Mouse (Mus musculus) T-helper 17 cell (primary cell): ENCODE results near the gene Smpd2.

ENCODE experiments used
- in situ Hi-C, 2 experiments: fragments of 300-600 bp; cut with MboI, MseI; formaldehyde crosslinking; loops; 1 replicate in 1 of 2; 2 replicates in 1 of 2; pipeline ENCODE4 v1.15.1; 2025; ENCODE audit warnings: high pct_unique_total_duplicates in 2 of 2

The Smpd2 gene

GRCm38 (mm10) chr10:41489708-41490517 lies at the start of gene Smpd2, which contains the start of gene Ppil6:
Gene Smpd2, minus strand, starts transcription at chr10:41490369.
Gene Ppil6, plus strand, starts transcription at chr10:41490439.
- in situ Hi-C loops, result loop anchor here (5.0 to 10.0 kb wide), 3 partner anchors 43 to 1185 kb away; partner anchors contain the start of genes Ak9 (in 1 of the 2) and Fig4 (in 1 of the 2)

- in situ Hi-C loops, result no loop called here
These were observed 48.8 kb upstream of the Smpd2 start for GRCm38 (mm10) chr10:41538986-41539385.

- in situ Hi-C loops, result no loop called here
These were observed 47.8 kb upstream of the Smpd2 start for GRCm38 (mm10) chr10:41537983-41538330.

GRCm38 (mm10) chr10:41537226-41537982 lies 47.2 kb upstream of the Smpd2 start:
- in situ Hi-C loops, result no loop called here

- in situ Hi-C loops, result no loop called here
These were observed 46.5 kb upstream of the Smpd2 start for GRCm38 (mm10) chr10:41536714-41537113.

GRCm38 (mm10) chr10:41535991-41536390 lies 45.8 kb upstream of the Smpd2 start:
- in situ Hi-C loops, result no loop called here

GRCm38 (mm10) chr10:41529972-41530371 lies 39.8 kb upstream of the Smpd2 start:
- in situ Hi-C loops, result loop anchor here in 1 of 2 experiments (5.0 kb wide), 1 partner anchor 97 kb away; no protein-coding TSS in a partner anchor

GRCm38 (mm10) chr10:41525696-41526095 lies 35.5 kb upstream of the Smpd2 start:
- in situ Hi-C loops, result loop anchor here in 1 of 2 experiments (5.0 kb wide), 1 partner anchor 102 kb away; no protein-coding TSS in a partner anchor

GRCm38 (mm10) chr10:41523386-41523785 lies 33.2 kb upstream of the Smpd2 start:
- in situ Hi-C loops, result no loop called here

GRCm38 (mm10) chr10:41520410-41520673 lies 30.2 kb upstream of the Smpd2 start:
- in situ Hi-C loops, result no loop called here

- in situ Hi-C loops, result loop anchor here (5.0 to 10.0 kb wide), 2 partner anchors 43 to 155 kb away; partner anchors contain the start of gene Mical1 (in 1 of the 2)
These were observed 29.7 kb upstream of the Smpd2 start for GRCm38 (mm10) chr10:41519640-41520409.

- in situ Hi-C loops, result loop anchor here (5.0 to 10.0 kb wide), 2 partner anchors 42 to 156 kb away; partner anchors contain the start of gene Mical1 (in 1 of the 2)
These were observed 28.9 kb upstream of the Smpd2 start, which contains the start of gene Cd164 for GRCm38 (mm10) chr10:41518981-41519618. Gene Cd164, plus strand, starts transcription at chr10:41519414.

GRCm38 (mm10) chr10:41518508-41518980 lies 28.4 kb upstream of the Smpd2 start:
- in situ Hi-C loops, result loop anchor here (5.0 to 10.0 kb wide), 2 partner anchors 41 to 156 kb away; partner anchors contain the start of gene Mical1 (in 1 of the 2)

GRCm38 (mm10) chr10:41514921-41515320 lies 24.8 kb upstream of the Smpd2 start:
- in situ Hi-C loops, result loop anchor here (5.0 to 10.0 kb wide), 2 partner anchors 38 to 160 kb away; partner anchors contain the start of gene Mical1 (in 1 of the 2)

GRCm38 (mm10) chr10:41514301-41514700 lies 24.1 kb upstream of the Smpd2 start:
- in situ Hi-C loops, result loop anchor here in 1 of 2 experiments (10.0 kb wide), 1 partner anchor 160 kb away; no protein-coding TSS in a partner anchor

- in situ Hi-C loops, result loop anchor here (5.0 to 10.0 kb wide), 4 partner anchors 74 to 183 kb away; no protein-coding TSS in a partner anchor
These were observed 19.0 kb upstream of the Smpd2 start for GRCm38 (mm10) chr10:41509160-41509559.

GRCm38 (mm10) chr10:41505446-41505845 lies 15.3 kb upstream of the Smpd2 start:
- in situ Hi-C loops, result loop anchor here (5.0 to 10.0 kb wide), 4 partner anchors 71 to 187 kb away; no protein-coding TSS in a partner anchor

GRCm38 (mm10) chr10:41504996-41505395 lies 14.8 kb upstream of the Smpd2 start:
- in situ Hi-C loops, result loop anchor here (5.0 to 10.0 kb wide), 5 partner anchors 70 to 198 kb away; no protein-coding TSS in a partner anchor

GRCm38 (mm10) chr10:41500941-41501340 lies 10.8 kb upstream of the Smpd2 start:
- in situ Hi-C loops, result loop anchor here (5.0 to 10.0 kb wide), 2 partner anchors 66 to 194 kb away; no protein-coding TSS in a partner anchor

GRCm38 (mm10) chr10:41491111-41491510 lies 942 bp upstream of the Smpd2 start:
- in situ Hi-C loops, result no loop called here
